Mouse (Mus musculus) liver, embryonic 16.5 days (tissue): ENCODE data around the gene Kansl3. TPM values are rescaled to one million over a fixed set of nuclear protein-coding genes. Genes with fewer than 3 reads are reported as not detected.

ENCODE experiments used
- ATAC-seq: fragments of 200-750 bp; cut with Nextera tagmentation; 2 replicates; pipeline ENCODE4 v1.8.0; 2017; ENCODE audit warnings: low read depth, mild to moderate bottlenecking, moderate number of reproducible peaks, moderate library complexity
- H3K27ac ChIP-seq: fragments of 300-500 bp; sonication (generic); 2 replicates; pipeline ENCODE4 v1.5.1; 2014; ENCODE audit warnings: mild to moderate bottlenecking, low read length
- H3K27me3 ChIP-seq: fragments of 300-500 bp; sonication (generic); 2 replicates; pipeline ENCODE4 v1.6.1; 2014; ENCODE audit warnings: low read depth, low read length, mixed read lengths; ENCODE audit not compliant: control insufficient read depth, insufficient read depth
- H3K36me3 ChIP-seq: fragments of 300-500 bp; sonication (generic); 2 replicates; pipeline ENCODE4 v1.6.1; 2014; ENCODE audit warnings: mild to moderate bottlenecking; ENCODE audit not compliant: control insufficient read depth, insufficient read depth
- H3K4me1 ChIP-seq: fragments of 300-500 bp; sonication (generic); 2 replicates; pipeline ENCODE4 v1.6.1; 2014; ENCODE audit warnings: low read depth, low read length, mixed read lengths; ENCODE audit not compliant: control insufficient read depth
- H3K4me2 ChIP-seq: fragments of 300-500 bp; sonication (generic); 2 replicates; pipeline ENCODE4 v1.6.1; 2014; ENCODE audit warnings: low read depth, low read length, mixed read lengths
- H3K4me3 ChIP-seq: fragments of 300-500 bp; sonication (generic); 2 replicates; pipeline ENCODE4 v1.5.1; 2014; ENCODE audit warnings: low read depth, mild to moderate bottlenecking, low read length
- H3K9ac ChIP-seq: fragments of 300-500 bp; sonication (generic); 2 replicates; pipeline ENCODE4 v1.6.1; 2014; ENCODE audit warnings: low read depth, low read length
- H3K9me3 ChIP-seq: fragments of 300-500 bp; sonication (generic); replicated peaks from 2 replicates; pipeline ENCODE4 v1.6.1; 2016; ENCODE audit warnings: low read length; ENCODE audit not compliant: control insufficient read depth
- WGBS: fragments of 180-500 bp; shearing (Covaris S2); extraction: QIAGEN DNeasy Blood & Tissue Kit; methylation state at CpG from one replicate; pipeline ENCODE4 v1.1.7; 2014; ENCODE audit not compliant: insufficient replicate concordance; 5-methylcytosine and 5-hydroxymethylcytosine counted together
- polyA plus RNA-seq: library from polyadenylated mRNA; unstranded; fragments of >200 nt; fragmentation: Nextera tagmentation; extraction: Ambion mirVana; gene quantifications from 2 replicates; pipeline ENCODE4 v1.2.1, GENCODE M21; 2015

Gene Kansl3
- polyA plus RNA-seq, 1 experiment from 2014 or later: 12.2 TPM

- no peaks in the 10 kb centered on the region for H3K27me3 ChIP-seq
- peak overlapping the region; percentile 81 for H3K4me2 ChIP-seq
- H3K4me1 ChIP-seq: peaks cover 16% of the 10 kb centered on the region
- H3K36me3 ChIP-seq: peaks cover 9% of the 10 kb centered on the region
- WGBS: 3% methylated on average over 54 of the region's 55 CpGs
- H3K4me3 ChIP-seq: peak overlapping the region; percentile 86
- peak overlapping the region; percentile 77 for H3K27ac ChIP-seq
- ATAC-seq: peak; percentile 85
- peak overlapping the region; percentile 94 for H3K9ac ChIP-seq
- no peaks in the 10 kb centered on the region for H3K9me3 ChIP-seq
Measured at GRCm38 (mm10) chr1:36368112-36368968, 641 bp downstream of the Kansl3 start.

- H3K36me3 ChIP-seq: peaks cover 9% of the 10 kb centered on the region
- no peaks in the 10 kb centered on the region for H3K9me3 ChIP-seq
- no peak for ATAC-seq
- H3K4me1 ChIP-seq: peaks cover 16% of the 10 kb centered on the region
- H3K27me3 ChIP-seq: no peaks in the 10 kb centered on the region
- H3K4me3 ChIP-seq: peak overlapping the region; percentile 86
- H3K9ac ChIP-seq: peak overlapping the region; percentile 94
- H3K4me2 ChIP-seq: peak overlapping the region; percentile 81
- no peak overlapping the region for H3K27ac ChIP-seq
- 56% methylated on average over 12 of the region's 12 CpGs for WGBS
Measured at GRCm38 (mm10) chr1:36367698-36368097, 1.3 kb downstream of the Kansl3 start.

- no peaks in the 10 kb centered on the region for H3K27me3 ChIP-seq
- peak overlapping the region; percentile 7; the same call in 1 of the 2 replicates for H3K4me2 ChIP-seq
- H3K9me3 ChIP-seq: no peaks in the 10 kb centered on the region
- H3K4me1 ChIP-seq: peaks cover 6% of the 10 kb centered on the region
- ATAC-seq: peak; percentile 88
- H3K9ac ChIP-seq: no peak overlapping the region
- H3K4me3 ChIP-seq: no peak overlapping the region
- peaks cover 41% of the 10 kb centered on the region for H3K36me3 ChIP-seq
- 69% methylated on average over 5 of the region's 5 CpGs for WGBS
- H3K27ac ChIP-seq: peak overlapping the region; percentile 64
Measured at GRCm38 (mm10) chr1:36356955-36357695, 11.9 kb downstream of the Kansl3 start.

- WGBS: 68% methylated on average over 4 of the region's 4 CpGs
- no peaks in the 10 kb centered on the region for H3K27me3 ChIP-seq
- no peak overlapping the region for H3K27ac ChIP-seq
- H3K9me3 ChIP-seq: no peaks in the 10 kb centered on the region
- no peak overlapping the region for H3K4me3 ChIP-seq
- H3K9ac ChIP-seq: no peak overlapping the region
- no peak for ATAC-seq
- H3K4me2 ChIP-seq: no peak overlapping the region
- H3K4me1 ChIP-seq: no peaks in the 10 kb centered on the region; the same call in 1 of the 2 replicates
- peaks cover 54% of the 10 kb centered on the region for H3K36me3 ChIP-seq
Measured at GRCm38 (mm10) chr1:36352351-36352750, 16.6 kb downstream of the Kansl3 start.

- Histone ChIP-seq H3K4me3 (no peak overlapping the region), H3K27me3 (no peaks in the 10 kb centered on the region), H3K4me1 (no peaks in the 10 kb centered on the region), H3K27ac (no peak overlapping the region), H3K36me3 (peaks cover 62% of the 10 kb centered on the region), H3K4me2 (no peak overlapping the region), H3K9ac (no peak overlapping the region), H3K9me3 (no peaks in the 10 kb centered on the region)
- 75% methylated on average over 6 of the region's 6 CpGs for WGBS
- ATAC-seq: no peak
Measured at GRCm38 (mm10) chr1:36342547-36342946, 26.4 kb downstream of the Kansl3 start.

- peak; percentile 73 for ATAC-seq
- 72% methylated on average over 14 of the region's 14 CpGs for WGBS
- peaks cover 24% of the 10 kb centered on the region for H3K36me3 ChIP-seq
- no peak overlapping the region for H3K4me3 ChIP-seq
- H3K27ac ChIP-seq: no peak overlapping the region
- no peaks in the 10 kb centered on the region for H3K9me3 ChIP-seq
- H3K4me1 ChIP-seq: no peaks in the 10 kb centered on the region; the same call in 1 of the 2 replicates
- H3K9ac ChIP-seq: no peak overlapping the region
- no peaks in the 10 kb centered on the region for H3K27me3 ChIP-seq
- H3K4me2 ChIP-seq: no peak overlapping the region
Measured at GRCm38 (mm10) chr1:36332955-36333887, 35.8 kb downstream of the Kansl3 start.

GRCm38 (mm10) chr1:36331743-36332142, 37.2 kb downstream of the Kansl3 start:
- H3K27ac ChIP-seq: no peak overlapping the region
- no peaks in the 10 kb centered on the region for H3K27me3 ChIP-seq
- 56% methylated on average over 6 of the region's 6 CpGs for WGBS
- no peaks in the 10 kb centered on the region; the same call in 1 of the 2 replicates for H3K4me1 ChIP-seq
- H3K4me3 ChIP-seq: no peak overlapping the region
- H3K9me3 ChIP-seq: no peaks in the 10 kb centered on the region
- no peak overlapping the region for H3K9ac ChIP-seq
- no peak for ATAC-seq
- H3K36me3 ChIP-seq: peaks cover 11% of the 10 kb centered on the region
- no peak overlapping the region for H3K4me2 ChIP-seq

- Histone ChIP-seq H3K4me1 (no peaks in the 10 kb centered on the region), H3K9me3 (no peaks in the 10 kb centered on the region), H3K9ac (no peak overlapping the region), H3K36me3 (no peaks in the 10 kb centered on the region), H3K4me2 (no peak overlapping the region), H3K27me3 (no peaks in the 10 kb centered on the region), H3K27ac (no peak overlapping the region), H3K4me3 (no peak overlapping the region)
- ATAC-seq: no peak
- WGBS: 58% methylated on average over 2 of the region's 2 CpGs
Measured at GRCm38 (mm10) chr1:36326815-36327214, 42.2 kb downstream of the Kansl3 start.
